Mouse (Mus musculus): ENCODE measurements around the gene Gm28576. TPM values are rescaled to one million over a fixed set of nuclear protein-coding genes. Genes with fewer than 3 reads are reported as not detected.
"Not testable (repeated sequence)": the region's sequence is repeated elsewhere in the genome, so short reads cannot be mapped to it uniquely, and the experiment has no call there.

The Gm28576 gene
- not detected for total RNA-seq (2021)
- long read RNA-seq, experiment 1: 0 reads
- long read RNA-seq, experiment 2: 0 reads

DNA sequence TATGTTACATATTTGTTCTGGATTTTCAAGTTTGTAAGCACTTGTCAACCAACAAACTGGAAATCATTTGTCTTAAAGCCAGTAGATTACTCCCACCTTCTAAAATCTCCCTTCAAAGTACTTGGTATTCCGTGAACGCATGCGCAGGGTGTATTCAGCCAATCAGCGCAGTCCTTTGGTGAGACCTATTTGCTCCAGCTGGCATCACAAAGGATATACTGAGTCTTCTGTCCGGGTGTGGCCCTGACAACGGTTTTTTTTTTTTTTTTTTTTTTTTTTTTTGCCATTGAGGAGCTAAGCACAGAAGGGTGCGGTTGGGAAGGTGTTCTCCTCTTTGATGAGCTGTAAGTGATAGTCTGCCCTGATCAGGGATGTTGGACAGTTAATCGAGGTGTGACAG, at the start of gene Gm28576:
TSS of gene Gm28576 (plus strand) at position 301 of the 400 bp plus-strand sequence.
- not testable (repeated sequence) for DNase-seq (ENCODE audit: low spot score)

Other genes starting within 250 kb of the Gm28576 start
- gene Gm20826, start 84.5 kb upstream of the Gm28576 start, total RNA-seq (2021): not detected

Measured in gastrocnemius, adult 18-20 months (tissue).